Mouse (Mus musculus): ENCODE results near the gene P2rx4.
A peak's percentile ranks its signal among the peaks of the same experiment; 100 is the strongest.

The P2rx4 gene

DNA sequence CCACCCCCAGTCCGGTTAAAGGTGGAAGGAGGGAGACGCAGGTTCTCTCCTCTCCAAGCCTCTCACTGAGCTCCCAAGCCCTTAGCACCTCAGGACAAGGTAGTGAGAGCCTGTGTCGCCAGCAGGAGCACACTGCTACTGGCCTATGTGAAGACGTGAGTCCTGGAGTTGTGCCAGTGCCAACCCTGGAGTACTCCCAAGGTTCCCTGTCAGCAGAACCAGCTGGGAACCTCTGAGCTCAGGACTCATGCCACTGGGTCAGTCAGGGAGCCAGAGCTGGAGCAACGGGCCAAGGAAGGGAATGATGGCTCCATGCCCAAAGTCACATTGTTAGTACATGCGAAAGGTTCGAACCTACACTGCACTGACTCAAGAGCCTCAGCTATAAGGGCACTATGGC lies 49.3 kb downstream of the P2rx4 start:
- DNase-seq (ENCODE audit: low spot score): no peak

DNA sequence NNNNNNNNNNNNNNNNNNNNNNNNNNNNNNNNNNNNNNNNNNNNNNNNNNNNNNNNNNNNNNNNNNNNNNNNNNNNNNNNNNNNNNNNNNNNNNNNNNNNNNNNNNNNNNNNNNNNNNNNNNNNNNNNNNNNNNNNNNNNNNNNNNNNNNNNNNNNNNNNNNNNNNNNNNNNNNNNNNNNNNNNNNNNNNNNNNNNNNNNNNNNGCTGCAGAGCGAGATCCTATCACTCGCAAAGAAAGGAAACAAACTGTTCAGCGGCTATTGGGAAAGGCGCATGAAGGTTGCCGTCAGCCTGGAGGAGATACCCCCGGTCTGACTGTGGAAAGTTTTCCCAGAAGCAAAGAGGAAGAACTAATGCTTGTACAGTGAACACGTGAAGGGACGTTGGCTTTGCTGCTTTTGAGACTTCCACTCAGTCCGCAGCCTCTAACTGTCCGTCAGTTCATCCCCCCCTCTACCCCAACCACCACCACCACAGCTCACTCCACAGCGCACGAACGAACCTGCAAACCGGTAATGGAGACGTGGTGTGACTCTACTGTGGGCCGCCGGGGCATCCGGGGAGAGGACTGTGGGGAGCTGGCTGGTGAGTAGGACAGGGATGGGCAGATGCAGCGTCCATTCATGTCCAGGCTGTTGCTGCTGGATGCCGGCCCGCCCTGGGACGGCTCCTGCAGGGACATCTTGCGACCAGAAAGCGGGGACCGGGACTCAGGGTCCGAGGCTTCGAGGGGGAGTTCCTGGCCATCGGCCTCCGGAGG lies 56.1 kb downstream of the P2rx4 start:
- DNase-seq (ENCODE audit: low spot score): peak; percentile 56

DNA sequence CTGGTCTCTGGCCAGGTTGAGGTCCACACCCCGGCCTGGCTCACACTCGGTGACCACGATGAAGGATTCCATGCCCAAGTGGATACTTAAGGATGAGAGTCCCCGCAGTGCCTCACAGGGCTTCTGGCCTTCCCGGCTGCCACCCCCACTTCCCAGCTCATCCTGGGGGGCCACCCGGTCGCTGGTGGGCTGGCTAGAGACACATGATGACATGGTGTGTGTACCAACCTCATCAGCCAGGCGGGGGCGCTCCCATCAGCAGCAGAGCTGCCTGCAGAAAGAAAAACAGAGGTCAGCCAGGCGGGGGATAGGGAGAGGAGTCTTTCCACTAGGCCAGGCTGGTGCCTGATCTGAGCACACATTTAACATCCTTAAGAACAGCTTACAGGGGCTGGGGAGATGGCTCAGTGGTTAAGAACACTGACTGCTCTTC lies 56.7 kb downstream of the P2rx4 start:
- peak; percentile 64 for DNase-seq (ENCODE audit: low spot score)

DNA sequence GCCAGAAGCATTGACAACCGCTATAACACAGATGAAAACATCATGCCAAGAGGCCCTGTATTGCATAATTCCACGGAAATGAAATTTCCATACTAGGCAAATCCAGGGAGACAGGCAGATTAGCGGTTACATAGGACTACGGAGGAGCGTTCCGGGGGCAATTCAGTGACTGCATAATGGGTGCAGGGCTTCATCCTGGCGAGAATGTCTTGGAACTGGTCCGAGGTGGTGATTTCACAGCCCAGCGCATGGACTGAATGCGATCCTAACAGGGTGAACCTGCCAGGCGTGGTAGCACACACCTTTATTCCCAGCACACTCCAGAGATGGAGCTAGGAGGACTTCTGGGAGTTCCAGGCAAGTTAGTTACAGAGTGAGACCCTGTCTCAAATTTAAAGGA lies 59.9 kb downstream of the P2rx4 start:
- no peak for DNase-seq (ENCODE audit: low spot score)

DNA sequence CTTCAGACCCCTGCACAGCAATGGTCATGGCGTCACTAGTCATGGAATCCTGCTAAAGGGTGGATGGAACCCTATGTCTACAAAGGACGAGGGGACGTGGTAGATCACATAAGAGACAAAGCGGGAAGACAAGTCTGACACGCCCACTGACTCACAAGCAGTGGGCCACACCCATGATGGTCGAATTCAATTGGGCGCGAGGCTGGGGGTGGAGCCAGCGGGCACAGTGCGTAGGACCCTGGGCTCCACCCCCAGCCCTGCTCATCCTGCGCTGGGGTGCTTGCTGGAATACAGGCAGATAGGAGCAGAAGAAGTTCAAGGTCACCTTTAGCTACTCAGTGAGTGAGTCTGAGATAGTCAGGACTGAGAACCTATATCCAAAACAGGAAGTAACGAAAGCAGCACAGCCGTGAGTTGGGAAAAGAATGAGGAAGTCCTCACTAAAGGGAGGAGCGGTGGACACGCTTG lies 61.8 kb downstream of the P2rx4 start:
- peak; percentile 71 for DNase-seq (ENCODE audit: low spot score)

DNA sequence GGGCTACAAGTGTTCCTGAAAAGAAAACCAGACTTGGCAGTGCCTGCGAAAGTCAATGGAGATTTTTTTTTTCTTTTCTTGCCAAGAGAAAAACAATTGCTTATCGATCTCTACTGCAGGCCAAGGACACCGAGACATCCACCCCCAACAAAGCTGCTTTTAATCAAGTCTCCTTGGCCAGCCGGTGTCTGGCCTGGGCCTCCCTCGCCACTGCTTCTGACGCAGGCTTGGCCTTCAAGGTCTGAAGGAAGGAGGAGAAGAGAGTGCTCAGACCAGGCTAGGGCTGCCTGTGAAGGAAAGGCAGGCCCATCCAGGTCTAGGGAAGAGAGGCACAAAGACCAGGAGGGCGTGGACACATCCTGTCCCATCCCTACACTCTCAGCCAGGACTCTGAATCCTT lies 63.0 kb downstream of the P2rx4 start:
- DNase-seq (ENCODE audit: low spot score): peak; percentile 86

DNA sequence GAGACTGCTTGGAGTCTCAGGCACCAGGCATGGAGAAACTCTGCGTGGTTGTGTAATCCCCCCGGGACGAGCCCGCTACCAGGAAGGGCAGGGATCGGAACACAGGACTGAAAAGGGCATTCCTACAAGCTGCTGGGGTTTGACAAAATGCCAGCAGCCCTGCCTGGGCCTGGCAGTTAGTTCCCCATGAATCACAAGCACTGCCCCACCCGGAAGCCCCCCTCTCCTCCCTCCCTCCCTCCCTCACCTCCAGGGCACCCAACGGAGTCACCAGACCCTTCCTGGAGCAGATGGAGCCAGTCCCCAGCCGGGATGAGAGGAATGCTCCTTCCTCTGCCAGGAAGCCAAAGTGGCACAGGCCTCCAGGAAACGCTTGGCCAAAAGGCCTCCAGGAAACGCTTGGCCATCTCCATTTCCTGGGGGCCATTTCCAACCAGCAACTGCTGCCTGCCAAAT lies 63.5 kb downstream of the P2rx4 start:
- peak; percentile 65 for DNase-seq (ENCODE audit: low spot score)

DNA sequence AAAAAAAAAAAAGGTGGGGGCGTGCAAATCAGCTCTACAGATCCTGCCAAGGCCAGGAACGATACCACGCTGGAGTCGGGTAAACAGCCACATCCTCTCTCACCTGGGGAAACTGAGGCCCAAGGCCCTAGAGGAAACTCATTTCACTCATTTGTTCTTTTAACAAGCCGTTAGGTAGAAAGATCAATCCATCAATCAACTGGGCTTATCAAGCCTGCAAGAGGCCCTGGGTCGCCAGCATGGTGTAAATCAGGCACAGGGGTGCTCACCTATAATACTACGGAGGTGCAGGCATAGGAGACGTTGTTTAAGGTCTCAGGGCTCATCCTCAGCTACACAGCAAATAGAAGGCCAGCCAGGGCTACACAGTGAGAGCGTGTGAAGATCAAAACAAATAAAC lies 64.1 kb downstream of the P2rx4 start:
- no peak for DNase-seq (ENCODE audit: low spot score)

DNA sequence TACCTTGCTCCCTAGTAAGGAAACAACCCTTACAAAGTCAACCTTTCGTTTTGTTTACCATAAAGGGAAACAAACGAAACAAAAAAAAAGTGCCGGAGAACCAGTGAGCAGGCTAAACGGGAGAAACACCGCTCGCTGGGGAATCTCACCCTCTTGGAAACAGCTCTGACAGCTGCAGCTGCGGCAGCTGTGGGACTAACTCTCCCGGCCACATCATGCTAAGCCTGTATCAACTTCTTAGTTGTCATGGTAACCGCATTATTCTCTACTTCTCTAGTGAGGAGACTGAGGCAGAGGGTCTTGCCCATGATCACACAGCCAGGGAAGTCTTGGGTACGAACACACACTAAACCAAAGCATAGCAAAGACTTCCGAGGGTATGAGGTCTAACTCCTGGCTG lies 66.4 kb downstream of the P2rx4 start:
- DNase-seq (ENCODE audit: low spot score): no peak

DNA sequence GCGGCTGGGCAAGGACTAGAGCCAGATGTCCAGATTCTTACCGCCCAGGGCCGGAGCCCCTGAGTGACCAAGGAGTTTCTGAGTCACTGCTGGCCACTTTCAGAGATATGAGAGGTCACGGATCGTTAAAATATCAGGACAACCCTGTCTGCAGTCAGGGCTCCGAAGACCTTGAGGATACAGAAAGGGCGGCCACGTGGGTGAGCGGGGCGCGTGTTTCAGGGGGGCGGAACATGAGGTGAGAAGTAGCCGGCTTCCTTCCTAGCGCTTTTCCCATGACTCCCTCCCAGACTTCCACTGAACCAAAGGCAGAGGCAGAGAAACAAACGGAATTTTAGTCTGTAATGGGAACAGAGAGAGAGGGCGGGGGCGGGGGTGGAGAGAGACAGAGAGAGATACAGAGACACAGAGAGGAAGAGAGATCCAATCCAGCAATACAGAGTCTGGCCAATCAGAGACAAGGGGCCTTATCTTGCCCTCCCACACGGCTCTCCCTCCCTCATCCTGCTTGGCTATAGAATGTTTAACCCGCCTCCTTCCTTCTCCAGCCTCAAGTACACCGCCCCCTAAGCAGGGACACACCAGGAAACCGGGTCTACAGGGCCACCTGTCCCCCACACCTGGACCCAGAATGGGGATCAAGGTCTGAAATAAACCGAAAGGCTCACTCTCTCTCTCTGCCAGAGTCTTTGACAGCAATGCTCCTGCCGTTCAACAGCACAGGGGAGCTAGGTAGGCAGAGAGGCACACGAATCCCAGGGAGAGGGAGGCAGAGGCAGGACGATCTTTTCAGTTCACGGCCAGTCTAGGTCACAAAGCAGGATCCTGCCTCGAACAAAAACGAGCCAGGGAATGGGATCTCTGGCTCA lies 67.6 kb downstream of the P2rx4 start:
- DNase-seq (ENCODE audit: low spot score): peak; percentile 72

DNA sequence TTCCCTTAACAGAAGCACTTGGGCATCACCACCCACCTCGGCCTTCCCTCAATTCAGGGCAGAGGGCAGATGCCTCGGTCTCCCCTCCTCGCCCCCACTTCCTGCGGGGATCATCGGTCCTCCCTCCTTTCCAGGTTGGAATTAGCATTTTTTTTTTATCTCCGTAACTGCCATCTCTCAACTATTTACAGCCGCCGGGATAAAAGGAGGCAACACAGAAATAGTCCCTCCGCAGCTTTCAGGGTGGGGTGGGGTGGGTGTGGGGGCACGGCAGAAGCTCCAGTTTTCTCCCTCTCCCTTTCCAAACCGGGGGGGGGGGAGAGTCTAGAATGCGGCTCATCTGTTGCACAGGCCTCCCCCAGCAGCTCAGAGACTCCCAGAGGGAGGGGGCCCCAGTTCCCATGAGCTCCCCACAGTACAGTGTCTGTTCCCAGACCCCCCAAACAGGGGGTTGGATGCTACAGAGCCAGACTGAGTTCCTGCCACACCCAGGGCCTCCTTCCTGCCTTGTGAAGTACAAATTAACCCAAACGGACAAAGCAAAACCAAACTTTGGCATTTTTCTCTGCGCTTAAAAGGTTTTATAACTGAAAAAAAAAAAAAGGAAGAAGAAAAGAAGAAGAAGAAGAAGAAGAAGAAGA lies 68.4 kb downstream of the P2rx4 start:
- DNase-seq (ENCODE audit: low spot score): no peak

DNA sequence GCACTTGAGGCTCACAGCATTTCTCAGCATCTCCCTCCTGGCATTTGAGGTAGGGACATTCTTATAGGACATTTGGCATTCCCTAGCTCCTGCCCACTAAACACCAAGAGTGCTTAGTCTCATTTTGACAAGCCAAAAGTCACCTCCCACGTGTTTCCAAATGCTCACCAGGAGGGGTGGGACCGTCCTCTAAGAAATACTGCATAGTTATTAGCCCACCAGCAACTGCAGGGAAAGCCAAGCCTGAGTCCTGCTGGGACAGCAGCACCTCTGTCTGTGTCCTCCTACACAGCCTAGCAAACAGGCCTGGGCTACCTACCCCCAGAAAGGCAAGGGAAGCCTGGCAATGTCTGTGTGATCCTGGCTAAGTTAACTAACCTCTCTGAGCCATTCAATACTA lies 70.0 kb downstream of the P2rx4 start:
- DNase-seq (ENCODE audit: low spot score): no peak

DNA sequence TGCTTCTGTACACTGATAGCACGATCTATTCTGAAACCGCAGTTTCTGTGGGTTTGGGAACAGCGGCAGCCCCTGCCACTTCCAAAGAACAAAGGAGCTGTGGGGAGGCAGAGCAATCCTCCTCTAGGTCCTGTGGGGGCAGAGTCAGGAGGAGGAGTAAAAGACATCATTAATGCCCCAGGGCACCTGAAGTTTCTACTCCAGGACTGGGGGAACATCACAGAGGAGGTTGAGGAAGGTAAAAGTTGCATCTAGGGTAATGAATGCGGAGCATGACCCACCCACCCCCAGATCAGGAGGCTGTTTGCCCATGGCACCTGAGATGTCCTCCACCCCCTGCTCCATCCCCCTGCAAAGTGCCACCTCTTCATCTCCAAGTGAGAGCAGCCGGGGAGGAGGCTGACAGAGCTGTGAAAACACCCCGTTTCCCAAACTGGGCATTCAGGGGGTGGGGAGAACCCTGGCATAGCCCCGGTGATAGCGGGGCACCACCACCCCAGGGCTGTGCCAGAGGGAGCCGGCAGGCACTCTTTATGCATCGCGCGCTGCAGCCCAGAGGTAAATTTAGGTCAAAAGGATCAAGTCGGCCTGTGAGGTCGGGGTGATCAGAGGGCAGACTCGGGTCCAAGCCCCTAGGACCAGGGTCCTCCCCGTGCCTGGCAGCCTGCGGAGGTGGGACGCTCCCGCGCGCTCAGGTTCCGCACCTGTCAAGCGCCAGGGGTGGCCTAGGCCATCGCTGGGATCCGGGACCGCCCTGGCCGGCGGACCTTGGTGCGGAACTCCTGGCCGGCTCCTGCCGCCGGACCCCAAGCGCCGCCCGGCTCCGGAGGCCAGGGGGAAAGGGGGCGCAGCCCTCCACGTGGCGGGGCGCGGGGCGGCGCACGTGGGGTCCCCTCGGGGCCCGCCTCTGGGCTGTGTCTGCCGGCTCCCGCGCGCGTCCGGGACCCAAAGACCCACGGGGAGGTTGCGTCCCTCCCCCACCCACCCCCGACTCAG lies 71.2 kb downstream of the P2rx4 start:
- no peak for DNase-seq (ENCODE audit: low spot score)
